Mouse (Mus musculus): Measurements from ENCODE around the gene Tns3.

DNA sequence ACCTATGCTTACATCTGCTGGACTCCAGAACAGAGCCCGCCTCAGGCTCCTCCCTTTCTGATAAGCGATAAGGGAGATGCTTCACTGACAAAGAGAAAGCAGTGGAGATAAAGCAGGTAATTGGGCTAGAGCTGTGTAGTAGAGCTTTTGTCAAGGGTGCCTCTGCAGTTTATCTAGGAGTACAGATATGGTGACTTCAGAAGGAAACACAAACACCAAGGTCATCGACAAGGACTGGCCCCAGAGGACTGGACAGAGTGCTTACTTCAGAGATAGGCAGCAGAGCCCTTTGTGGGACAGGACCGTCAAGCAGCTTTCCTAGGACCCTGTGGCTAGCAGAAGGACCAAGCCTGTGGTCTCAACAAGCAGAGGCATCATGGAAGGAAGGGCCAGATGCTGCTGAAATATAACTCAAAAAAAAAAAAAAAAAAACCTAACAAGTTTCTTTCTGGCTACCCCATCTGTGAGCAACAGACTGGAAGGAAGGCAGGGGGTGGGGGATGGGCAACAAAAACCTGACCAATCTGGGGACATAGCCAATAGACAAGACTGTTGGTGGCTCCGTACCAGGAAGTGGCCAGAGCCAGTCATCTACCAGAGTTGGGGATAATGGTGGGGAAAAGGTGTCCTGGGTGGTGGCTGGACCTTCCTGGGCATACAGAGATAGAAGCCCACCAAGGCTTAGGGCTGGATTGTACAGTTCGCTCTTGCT lies 25.2 kb downstream of the Tns3 start:
- TF ChIP-seq CTCF (IDR thresholded peaks at IDR 0.05; ENCODE audit: control insufficient read depth, insufficient read depth, insufficient read length) (no peak), USF1 (IDR thresholded peaks at IDR 0.05; ENCODE audit: low read depth) (no peak), MAX (IDR thresholded peaks at IDR 0.05) (no peak)

All from C2C12 (cell line).